Mouse (Mus musculus): ENCODE measurements around the gene 4930562C15Rik.

DNA sequence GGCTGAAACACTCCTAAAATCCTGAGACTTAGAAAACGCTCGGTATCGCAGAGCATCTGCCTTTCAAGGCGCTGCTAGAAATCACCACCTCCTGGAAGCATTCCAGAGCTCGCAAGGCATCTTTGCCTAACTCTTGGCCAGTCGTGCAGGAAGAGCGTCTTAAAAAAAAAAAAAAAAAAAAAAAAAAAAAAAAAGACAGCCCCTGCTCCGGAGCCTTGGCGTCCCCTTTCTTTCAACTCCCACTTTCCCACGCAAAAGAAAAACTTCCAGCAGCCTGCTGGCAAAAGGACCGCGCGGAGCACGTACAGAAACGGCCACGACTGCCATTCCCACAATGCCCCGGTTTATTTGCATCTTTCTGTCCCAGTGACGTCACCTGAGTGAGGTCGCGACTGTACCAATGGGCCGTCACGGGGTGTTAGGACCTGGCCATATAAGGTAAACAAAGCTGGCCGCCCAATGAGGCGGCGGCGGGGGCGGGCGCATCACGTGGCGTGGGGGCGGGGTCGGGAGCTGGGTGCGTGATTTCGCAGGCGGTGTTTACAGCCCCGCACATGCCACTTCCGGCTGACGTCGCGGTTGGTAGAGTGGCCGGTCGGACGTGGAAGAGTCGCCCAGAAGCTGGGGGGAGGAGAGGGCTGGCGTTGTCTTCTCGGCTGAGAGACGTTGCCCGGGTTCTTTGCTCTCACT, 45.1 kb downstream of the 4930562C15Rik start, which contains the start of gene Ubald1:
- TF ChIP-seq CTCF (IDR thresholded peaks at IDR 0.05; ENCODE audit: extremely low read depth, insufficient read depth, low read length) (no peak), POLR2A (IDR thresholded peaks at IDR 0.05; ENCODE audit: extremely low read depth, insufficient read depth, low read length) (peak; percentile 79)
